Mouse (Mus musculus) ES-E14 (cell line): Measurements from ENCODE around the gene Zfp945.

Source experiments
- CHD2 ChIP-seq: IDR thresholded peaks from 2 replicates; pipeline ENCODE4 v1.6.1; 2014; ENCODE audit warnings: mild to moderate bottlenecking, low read depth, low read length, inconsistent platforms
- HCFC1 ChIP-seq: IDR thresholded peaks from 2 replicates; pipeline ENCODE4 v1.6.1; 2012; ENCODE audit warnings: low read length, inconsistent platforms, borderline replicate concordance; ENCODE audit not compliant: insufficient read depth
- MAFK ChIP-seq: IDR thresholded peaks from 2 replicates; pipeline ENCODE4 v1.6.1; 2014; ENCODE audit warnings: mild to moderate bottlenecking, low read depth, low read length, inconsistent platforms; ENCODE audit not compliant: insufficient read depth
- ZC3H11A ChIP-seq: IDR thresholded peaks from 2 replicates; pipeline ENCODE4 v1.6.1; 2012; ENCODE audit warnings: low read depth, mild to moderate bottlenecking, inconsistent platforms, low read length, borderline replicate concordance
- ZNF384 ChIP-seq: IDR thresholded peaks from 2 replicates; pipeline ENCODE4 v1.6.1; 2012; ENCODE audit warnings: low read depth, low read length, inconsistent platforms

DNA sequence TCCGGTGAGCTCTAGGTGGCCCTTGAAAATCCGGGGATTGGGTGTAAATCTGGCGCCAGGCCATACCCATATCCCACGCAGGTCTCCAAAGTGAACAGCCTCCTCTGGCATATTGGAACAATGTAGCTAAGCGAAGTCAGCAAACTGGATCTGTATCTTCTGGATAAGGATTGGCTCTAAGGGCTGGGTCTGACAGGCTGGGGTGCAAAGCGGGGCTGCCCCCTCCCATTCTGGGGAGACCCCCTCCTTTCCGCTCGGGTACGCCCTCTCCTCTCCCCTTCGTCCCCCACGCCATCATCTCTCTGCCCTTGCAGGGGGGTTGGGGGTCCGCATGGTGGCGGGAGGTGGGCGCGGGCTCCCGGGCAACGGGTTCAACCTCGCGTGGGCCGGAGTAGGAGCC, 9.4 kb upstream of the Zfp945 start:
- no peak for TF ChIP-seq ZC3H11A
- TF ChIP-seq MAFK: no peak
- TF ChIP-seq HCFC1: no peak
- TF ChIP-seq CHD2: no peak
- TF ChIP-seq ZNF384: no peak
